Mouse (Mus musculus) thymus, postnatal 4 days (tissue): ENCODE data around the gene Scml4.

Experiments used
- DNase-seq: peaks from one replicate; pipeline ENCODE4 v3.0.0; 2021

Gene Scml4

GRCm38 (mm10) chr10:42862102-42862740 is 2.1 kb downstream of the Scml4 start:
- peak; percentile 69 for DNase-seq

- no peak for DNase-seq
These were observed 2.6 kb downstream of the Scml4 start for GRCm38 (mm10) chr10:42862806-42863205.

- peak; percentile 49 for DNase-seq
These were observed 3.6 kb downstream of the Scml4 start for GRCm38 (mm10) chr10:42863621-42864391.

- DNase-seq, result no peak
These were observed 4.5 kb downstream of the Scml4 start for GRCm38 (mm10) chr10:42864696-42865095.

- DNase-seq, result no peak
These were observed 8.2 kb downstream of the Scml4 start for GRCm38 (mm10) chr10:42868416-42868815.

GRCm38 (mm10) chr10:42869467-42869866 is 9.3 kb downstream of the Scml4 start:
- no peak for DNase-seq

GRCm38 (mm10) chr10:42872269-42873010 is 12.3 kb downstream of the Scml4 start:
- no peak for DNase-seq

- DNase-seq, result no peak
These were observed 13.0 kb downstream of the Scml4 start for GRCm38 (mm10) chr10:42873077-42873595.

- no peak for DNase-seq
These were observed 16.0 kb downstream of the Scml4 start for GRCm38 (mm10) chr10:42876172-42876571.

GRCm38 (mm10) chr10:42879269-42879681 is 19.1 kb downstream of the Scml4 start:
- no peak for DNase-seq

- DNase-seq, result no peak
These were observed 19.5 kb downstream of the Scml4 start for GRCm38 (mm10) chr10:42879682-42880081.

GRCm38 (mm10) chr10:42887040-42887439 is 26.9 kb downstream of the Scml4 start:
- DNase-seq, result peak; percentile 60

GRCm38 (mm10) chr10:42888241-42888640 is 28.1 kb downstream of the Scml4 start:
- peak; percentile 55 for DNase-seq

- no peak for DNase-seq
These were observed 30.2 kb downstream of the Scml4 start for GRCm38 (mm10) chr10:42890365-42890764.

- DNase-seq, result no peak
These were observed 32.1 kb downstream of the Scml4 start for GRCm38 (mm10) chr10:42892250-42892649.

- DNase-seq, result no peak
These were observed 32.8 kb downstream of the Scml4 start for GRCm38 (mm10) chr10:42892987-42893386.

- no peak for DNase-seq
These were observed 33.7 kb downstream of the Scml4 start for GRCm38 (mm10) chr10:42893857-42894256.

- DNase-seq, result peak; percentile 38
These were observed 34.1 kb downstream of the Scml4 start for GRCm38 (mm10) chr10:42894263-42894662.

GRCm38 (mm10) chr10:42894696-42895095 is 34.5 kb downstream of the Scml4 start:
- no peak for DNase-seq

- DNase-seq, result no peak
These were observed 36.5 kb downstream of the Scml4 start for GRCm38 (mm10) chr10:42896621-42897020.

GRCm38 (mm10) chr10:42897166-42897565 is 37.0 kb downstream of the Scml4 start:
- DNase-seq, result peak; percentile 45

GRCm38 (mm10) chr10:42897632-42898031 is 37.5 kb downstream of the Scml4 start:
- peak; percentile 74 for DNase-seq

GRCm38 (mm10) chr10:42901361-42901760 is 41.2 kb downstream of the Scml4 start:
- peak; percentile 20 for DNase-seq
